Mouse (Mus musculus): ENCODE data around the gene Ssr1.

- no peak for TF ChIP-seq CTCF (IDR thresholded peaks at IDR 0.05; ENCODE audit: insufficient read depth, low read depth, low read length)
- no peak for TF ChIP-seq POLR2A (IDR thresholded peaks at IDR 0.05; ENCODE audit: insufficient read depth, low read depth, low read length)
Observed at GRCm38 (mm10) chr13:37999713-38000112, 5.7 kb upstream of the Ssr1 start.

Data from olfactory bulb, adult 2 months (tissue).